Mouse (Mus musculus) embryonic facial prominence, embryonic 14.5 days (tissue): Measurements from ENCODE around the gene Gadd45gip1. TPM values are rescaled to one million over a fixed set of nuclear protein-coding genes. Genes with fewer than 3 reads are reported as not detected.

Experiments
- ATAC-seq: fragments of 200-750 bp; cut with Nextera tagmentation; 2 replicates; pipeline ENCODE4 v1.8.0; 2017; ENCODE audit warnings: low read depth, moderate number of reproducible peaks, moderate TSS enrichment
- DNase-seq: peaks from one replicate; pipeline ENCODE4 v3.0.0-alpha.2; 2015; ENCODE audit warnings: low spot score
- H3K27ac ChIP-seq: fragments of 300-500 bp; sonication (generic); replicated peaks from 2 replicates; pipeline ENCODE4 v1.5.1; 2014; ENCODE audit warnings: low read depth, mild to moderate bottlenecking, low read length, moderate library complexity
- H3K27me3 ChIP-seq: fragments of 300-500 bp; sonication (generic); replicated peaks from 2 replicates; pipeline ENCODE4 v1.6.1; 2014; ENCODE audit warnings: low read length; ENCODE audit not compliant: control insufficient read depth, insufficient read depth
- H3K36me3 ChIP-seq: fragments of 300-500 bp; sonication (generic); 2 replicates; pipeline ENCODE4 v1.6.1; 2014; ENCODE audit warnings: low read length, mixed read lengths; ENCODE audit not compliant: control insufficient read depth, insufficient read depth
- H3K4me1 ChIP-seq: fragments of 300-500 bp; sonication (generic); 2 replicates; pipeline ENCODE4 v1.6.1; 2014; ENCODE audit warnings: antibody characterized with exemption, low read length; ENCODE audit not compliant: control insufficient read depth, insufficient read depth
- H3K4me2 ChIP-seq: fragments of 300-500 bp; sonication (generic); 2 replicates; pipeline ENCODE4 v1.6.1; 2014; ENCODE audit warnings: low read depth, mild to moderate bottlenecking, low read length, moderate library complexity, mixed read lengths
- H3K4me3 ChIP-seq: fragments of 300-500 bp; sonication (generic); 2 replicates; pipeline ENCODE4 v1.5.1; 2014; ENCODE audit warnings: low read depth, mild to moderate bottlenecking, low read length
- H3K9ac ChIP-seq: fragments of 300-500 bp; sonication (generic); 2 replicates; pipeline ENCODE4 v1.6.1; 2014; ENCODE audit warnings: low read depth, mild to moderate bottlenecking, low read length, moderate library complexity, mixed read lengths
- H3K9me3 ChIP-seq: fragments of 300-500 bp; sonication (generic); 2 replicates; pipeline ENCODE4 v1.6.1; 2016; ENCODE audit warnings: low read length; ENCODE audit not compliant: control insufficient read depth
- WGBS: fragments of 180-500 bp; shearing (Covaris S2); extraction: QIAGEN DNeasy Blood & Tissue Kit; methylation state at CpG from one replicate; pipeline ENCODE4 v1.1.7; 2014; 5-methylcytosine and 5-hydroxymethylcytosine counted together
- polyA plus RNA-seq: library from polyadenylated mRNA; unstranded; fragments of >200 nt; fragmentation: Nextera tagmentation; extraction: Ambion mirVana; gene quantifications from 2 replicates; pipeline ENCODE4 v1.2.1, GENCODE M21; 2014

Gene Gadd45gip1
- polyA plus RNA-seq, 1 experiment from 2014 or later = 41.5 TPM

- H3K4me3 ChIP-seq = peak overlapping the region; percentile 71
- H3K4me1 ChIP-seq = peaks cover 34% of the 10 kb centered on the region
- H3K27ac ChIP-seq = peak overlapping the region; percentile 96
- peak overlapping the region; percentile 95 for H3K9ac ChIP-seq
- peak overlapping the region; percentile 89 for H3K4me2 ChIP-seq
- peak; percentile 66 for DNase-seq
- WGBS = under 1% methylated on average over 31 of the region's 108 CpGs
- peak; percentile 15; the same call in 1 of the 2 replicates for ATAC-seq
- no peaks in the 10 kb centered on the region for H3K9me3 ChIP-seq
- peaks cover 18% of the 10 kb centered on the region for H3K27me3 ChIP-seq
- peaks cover 18% of the 10 kb centered on the region; the same call in 1 of the 2 replicates for H3K36me3 ChIP-seq
Measured at GRCm38 (mm10) chr8:84799136-84799931, 32.0 kb upstream of the Gadd45gip1 start.

DNA sequence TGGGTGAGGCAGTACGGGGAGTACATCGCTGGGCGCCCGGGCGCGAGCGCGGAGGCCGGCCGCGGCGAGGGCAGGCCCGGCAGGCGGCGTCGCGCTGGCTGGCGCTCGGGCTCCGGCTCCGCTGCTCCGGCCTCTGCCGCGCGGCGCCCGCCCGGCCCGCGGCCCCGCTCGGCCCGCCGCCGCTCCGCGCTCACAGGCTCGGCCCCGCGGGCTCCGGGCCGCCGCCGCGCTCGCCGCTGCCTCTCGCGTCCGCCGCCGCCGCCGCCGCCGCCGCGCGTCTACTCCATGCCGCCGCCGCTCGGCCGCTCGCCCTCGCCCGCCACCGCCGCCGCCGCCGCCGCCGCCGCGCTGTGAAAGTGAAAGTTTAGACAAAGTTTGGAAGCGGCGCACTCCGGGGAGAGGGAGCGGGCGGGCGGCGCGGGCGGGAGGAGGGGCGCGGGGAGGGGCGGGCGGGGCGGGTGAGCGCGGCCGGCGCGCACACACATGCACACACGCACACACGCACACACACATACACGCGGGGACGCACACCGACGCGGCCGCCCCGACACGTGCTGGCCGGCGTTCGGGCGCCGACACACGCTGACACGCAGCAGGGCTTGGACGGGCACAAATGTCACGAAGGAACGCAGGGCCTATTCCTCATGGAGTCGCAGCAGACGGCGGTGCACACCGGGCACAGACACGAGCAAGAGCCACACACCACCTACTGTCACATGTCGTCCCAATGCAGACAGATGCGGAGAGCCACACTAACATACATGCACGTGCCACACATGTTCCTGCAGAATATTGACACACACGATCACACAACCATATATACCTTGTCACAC lies 31.1 kb upstream of the Gadd45gip1 start, which contains the start of gene Nfix:
Gene Nfix (minus strand): TSS at position 346 of the 833 bp plus-strand sequence.
- Histone ChIP-seq H3K27ac (peak within 1 kb of the TSS; percentile 96), H3K27me3 (peaks cover 18% of the 10 kb centered on the region), H3K4me3 (peak within 1 kb of the TSS; percentile 71), H3K36me3 (peaks cover 18% of the 10 kb centered on the region; the same call in 1 of the 2 replicates), H3K9me3 (no peaks in the 10 kb centered on the region), H3K4me1 (peaks cover 25% of the 10 kb centered on the region), H3K9ac (peak within 1 kb of the TSS; percentile 95), H3K4me2 (peak within 1 kb of the TSS; percentile 89)
- ATAC-seq = peak; percentile 62
- 2% methylated on average over 25 of the region's 125 CpGs for WGBS
- DNase-seq = peak; percentile 76

GRCm38 (mm10) chr8:84806031-84806430 lies 25.3 kb upstream of the Gadd45gip1 start:
- peaks cover 6% of the 10 kb centered on the region for H3K27me3 ChIP-seq
- 92% methylated on average over 5 of the region's 5 CpGs for WGBS
- no peak overlapping the region for H3K4me2 ChIP-seq
- DNase-seq (no peak), ATAC-seq (no peak)
- H3K4me1 ChIP-seq = peaks cover 4% of the 10 kb centered on the region
- H3K9me3 ChIP-seq = 0 out of 2 replicates have a peak, but pooled peaks cover 3% of the 10 kb centered on the region
- no peak overlapping the region for H3K4me3 ChIP-seq
- no peaks in the 10 kb centered on the region for H3K36me3 ChIP-seq
- H3K27ac ChIP-seq = no peak overlapping the region
- no peak overlapping the region for H3K9ac ChIP-seq

DNA sequence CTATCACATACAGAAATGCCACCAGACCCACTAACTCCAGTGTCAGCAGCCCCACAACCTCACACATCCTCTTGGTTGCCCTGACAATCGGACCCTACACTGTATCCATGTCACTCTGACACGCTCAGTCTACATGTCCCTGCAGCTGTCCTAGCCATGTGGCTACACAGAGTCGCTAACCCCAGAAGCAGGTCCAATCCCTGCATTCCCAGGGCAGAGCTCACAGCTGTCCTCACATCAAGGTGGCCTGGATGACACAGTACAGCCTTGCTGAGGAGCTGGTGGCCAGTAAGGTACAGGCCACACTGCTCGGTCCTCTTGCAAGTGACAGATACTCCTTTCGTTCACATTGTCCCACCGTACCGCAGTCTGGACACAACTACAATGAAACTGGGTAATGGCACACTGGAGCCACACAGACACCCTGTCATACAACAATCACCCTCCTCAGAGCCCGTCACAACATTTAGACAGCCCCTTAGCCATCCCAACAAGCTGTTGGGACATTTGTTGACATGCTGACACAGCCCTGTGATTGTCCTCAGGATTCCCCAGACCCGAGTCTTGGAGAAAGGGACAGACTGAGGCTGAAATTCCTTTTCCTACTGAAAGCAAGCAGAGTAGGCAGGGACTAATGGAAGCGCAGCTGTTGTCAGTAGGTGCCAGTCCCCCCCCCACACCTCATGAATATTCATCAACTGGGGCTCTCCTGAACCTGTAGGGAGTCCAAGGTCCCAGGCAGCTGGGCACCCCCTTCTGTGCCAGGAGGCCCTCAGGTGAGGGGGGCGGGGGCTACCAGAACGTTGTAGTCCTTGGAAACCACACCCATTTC lies 22.0 kb upstream of the Gadd45gip1 start:
- no peak for ATAC-seq
- WGBS = 59% methylated on average over 12 of the region's 12 CpGs
- H3K4me2 ChIP-seq = no peak overlapping the region
- no peak overlapping the region for H3K27ac ChIP-seq
- H3K27me3 ChIP-seq = peaks cover 4% of the 10 kb centered on the region
- H3K36me3 ChIP-seq = no peaks in the 10 kb centered on the region
- H3K9ac ChIP-seq = no peak overlapping the region
- H3K9me3 ChIP-seq = 0 out of 2 replicates have a peak, but pooled peaks cover 3% of the 10 kb centered on the region
- no peak for DNase-seq
- H3K4me1 ChIP-seq = peaks cover 9% of the 10 kb centered on the region
- no peak overlapping the region for H3K4me3 ChIP-seq

DNA sequence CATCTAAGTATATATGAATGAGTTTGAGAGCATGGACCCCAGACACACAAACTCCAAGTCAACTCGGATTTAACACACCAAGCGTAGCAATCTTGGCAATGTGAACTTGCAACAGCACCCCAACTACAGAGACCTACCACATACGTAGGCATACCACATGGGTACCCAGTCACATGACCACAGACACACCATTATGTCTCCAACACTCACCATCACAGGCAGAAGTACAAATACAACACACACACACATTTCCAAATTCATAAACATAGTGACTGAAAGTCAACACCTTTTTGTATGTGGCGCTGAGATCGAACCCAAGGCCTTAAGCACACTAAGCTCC lies 21.4 kb upstream of the Gadd45gip1 start:
- ATAC-seq (no peak), DNase-seq (no peak)
- Histone ChIP-seq H3K9ac (no peak overlapping the region), H3K27me3 (peaks cover 4% of the 10 kb centered on the region), H3K27ac (no peak overlapping the region), H3K9me3 (0 out of 2 replicates have a peak, but pooled peaks cover 3% of the 10 kb centered on the region), H3K4me1 (peaks cover 9% of the 10 kb centered on the region), H3K4me2 (no peak overlapping the region), H3K4me3 (no peak overlapping the region), H3K36me3 (no peaks in the 10 kb centered on the region)
- 76% methylated on average over 5 of the region's 5 CpGs for WGBS

GRCm38 (mm10) chr8:84810896-84811295 lies 20.4 kb upstream of the Gadd45gip1 start:
- under 1% methylated on average over 32 of the region's 32 CpGs for WGBS
- Histone ChIP-seq H3K4me3 (peak overlapping the region; percentile 38), H3K36me3 (no peaks in the 10 kb centered on the region), H3K27ac (0 out of 2 replicates have a peak overlapping the region, but pooled peaks have one; percentile 39), H3K4me2 (peak overlapping the region; percentile 70), H3K9ac (peak overlapping the region; percentile 52), H3K4me1 (peaks cover 9% of the 10 kb centered on the region), H3K27me3 (peaks cover 4% of the 10 kb centered on the region), H3K9me3 (0 out of 2 replicates have a peak, but pooled peaks cover 2% of the 10 kb centered on the region)
- DNase-seq (peak; percentile 88), ATAC-seq (peak; percentile 84)

DNA sequence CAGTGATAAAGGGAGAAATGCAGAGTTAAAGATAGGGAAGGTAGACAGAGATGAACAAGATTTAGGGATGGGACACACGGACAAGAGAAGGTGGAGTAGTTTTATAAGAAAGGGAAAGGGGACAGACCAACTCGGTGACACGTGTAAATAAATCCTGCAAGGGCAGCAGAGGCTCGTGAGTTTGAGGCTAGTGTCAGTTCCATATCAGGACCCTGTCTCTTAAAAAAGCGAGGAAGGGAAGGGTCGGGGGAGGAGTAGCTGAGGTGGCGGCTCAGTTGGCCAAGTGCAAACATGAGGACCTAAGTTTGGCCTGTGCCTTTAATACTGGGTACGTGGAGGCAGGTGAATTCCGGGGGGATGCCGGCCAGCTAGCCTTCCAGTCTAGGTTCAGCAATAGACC lies 20.0 kb upstream of the Gadd45gip1 start:
- 26% methylated on average over 10 of the region's 10 CpGs for WGBS
- Histone ChIP-seq H3K27ac (0 out of 2 replicates have a peak overlapping the region, but pooled peaks have one; percentile 39), H3K9ac (peak overlapping the region; percentile 52)

DNA sequence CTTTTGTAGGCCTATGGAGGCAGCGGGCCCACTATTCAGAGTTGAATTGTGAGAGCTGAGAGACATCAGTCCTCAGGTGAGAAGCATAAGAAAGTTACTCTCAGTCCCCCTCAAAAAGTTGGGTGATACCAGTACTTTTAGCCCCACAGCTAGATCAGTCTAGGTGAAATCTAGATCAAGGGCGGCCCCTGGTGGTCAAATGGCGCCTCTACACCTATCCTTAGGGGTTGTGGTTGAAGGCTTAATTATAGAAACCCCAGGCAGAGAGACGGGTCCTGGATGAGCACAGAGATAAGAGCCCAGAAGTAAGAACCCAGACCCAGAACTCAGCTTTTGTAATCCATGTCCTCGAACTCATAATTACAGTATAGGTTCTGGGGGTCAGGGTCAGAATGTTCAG lies 18.3 kb upstream of the Gadd45gip1 start:
- Histone ChIP-seq H3K9ac (no peak overlapping the region), H3K9me3 (no peaks in the 10 kb centered on the region), H3K4me2 (no peak overlapping the region), H3K36me3 (no peaks in the 10 kb centered on the region), H3K27ac (no peak overlapping the region), H3K4me1 (peaks cover 9% of the 10 kb centered on the region), H3K27me3 (peaks cover 4% of the 10 kb centered on the region), H3K4me3 (no peak overlapping the region)
- WGBS = 0% methylated on average over 5 of the region's 5 CpGs
- DNase-seq = peak; percentile 82
- ATAC-seq = peak; percentile 43

More for the DNA sequence above, 20.0 kb upstream of the Gadd45gip1 start:
- DNase-seq = no peak
- Histone ChIP-seq H3K36me3 (no peaks in the 10 kb centered on the region), H3K4me2 (peak overlapping the region; percentile 70), H3K9me3 (no peaks in the 10 kb centered on the region), H3K4me3 (peak overlapping the region; percentile 38), H3K27me3 (peaks cover 4% of the 10 kb centered on the region), H3K4me1 (peaks cover 9% of the 10 kb centered on the region)
- no peak for ATAC-seq
